Mouse (Mus musculus) myocyte (in vitro differentiated cells): ENCODE measurements around the gene Nhsl2.

Source experiments
- MAX ChIP-seq: IDR thresholded peaks from one replicate; pipeline ENCODE4 v1.6.1; 2011; ENCODE audit warnings: low read depth, mild to moderate bottlenecking, control low read depth
- POLR2A ChIP-seq: IDR thresholded peaks from one replicate; pipeline ENCODE4 v1.6.1; 2011; ENCODE audit warnings: low read depth, mild to moderate bottlenecking, control low read depth, moderate library complexity; ENCODE audit not compliant: insufficient read length
- TCF3 ChIP-seq: IDR thresholded peaks from one replicate; pipeline ENCODE4 v1.6.1; 2011; ENCODE audit warnings: low read depth, control low read depth; ENCODE audit not compliant: insufficient read length

DNA sequence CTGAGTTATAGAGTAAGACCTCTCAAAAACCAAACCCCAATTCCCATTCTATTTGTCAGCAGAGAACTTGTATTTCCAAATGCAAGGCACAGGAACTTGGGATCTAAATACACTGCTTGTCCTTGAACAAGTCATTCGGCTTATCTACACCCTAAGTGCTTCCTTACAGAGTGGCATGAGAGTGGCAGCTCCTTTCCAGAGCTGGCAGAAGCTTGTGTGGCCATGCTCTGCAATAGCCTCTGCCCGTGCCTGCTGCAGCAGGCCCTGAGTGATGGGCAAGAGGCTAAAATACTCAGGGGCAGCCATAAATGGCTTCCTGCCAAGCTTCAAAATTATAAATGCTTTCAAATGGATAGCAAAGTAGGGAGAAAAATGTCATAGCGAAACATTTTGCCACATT is 123.8 kb downstream of the Nhsl2 start:
- no peak for TF ChIP-seq POLR2A
- TF ChIP-seq MAX = no peak
- TF ChIP-seq TCF3 = no peak
